Mouse (Mus musculus) embryonic facial prominence, embryonic 13.5 days (tissue): ENCODE data around the gene Serpinf2. TPM values are rescaled to one million over a fixed set of nuclear protein-coding genes. Genes with fewer than 3 reads are reported as not detected.

Experiments
- ATAC-seq: fragments of 200-750 bp; cut with Nextera tagmentation; 2 replicates; pipeline ENCODE4 v1.8.0; 2017; ENCODE audit warnings: low read depth; ENCODE audit not compliant: insufficient number of reproducible peaks, insufficient read depth, low FRiP score, low TSS enrichment
- H3K27ac ChIP-seq: fragments of 300-500 bp; sonication (generic); 2 replicates; pipeline ENCODE4 v1.5.1; 2015; ENCODE audit warnings: moderate library complexity, mild to moderate bottlenecking, inconsistent platforms
- H3K27me3 ChIP-seq: fragments of 300-500 bp; sonication (generic); 2 replicates; pipeline ENCODE4 v1.6.1; 2015; ENCODE audit warnings: mild to moderate bottlenecking, inconsistent platforms
- H3K36me3 ChIP-seq: fragments of 300-500 bp; sonication (generic); 2 replicates; pipeline ENCODE4 v1.6.1; 2015; ENCODE audit warnings: mild to moderate bottlenecking, inconsistent platforms
- H3K4me1 ChIP-seq: fragments of 300-500 bp; sonication (generic); 2 replicates; pipeline ENCODE4 v1.6.1; 2015; ENCODE audit warnings: inconsistent platforms
- H3K4me2 ChIP-seq: fragments of 300-500 bp; sonication (generic); 2 replicates; pipeline ENCODE4 v1.6.1; 2015; ENCODE audit warnings: moderate library complexity, mild to moderate bottlenecking, inconsistent platforms
- H3K4me3 ChIP-seq: fragments of 300-500 bp; sonication (generic); 2 replicates; pipeline ENCODE4 v1.5.1; 2015; ENCODE audit warnings: mild to moderate bottlenecking, inconsistent platforms
- H3K9ac ChIP-seq: fragments of 300-500 bp; sonication (generic); 2 replicates; pipeline ENCODE4 v1.6.1; 2015; ENCODE audit warnings: mild to moderate bottlenecking, inconsistent platforms
- H3K9me3 ChIP-seq: fragments of 300-500 bp; sonication (generic); 2 replicates; pipeline ENCODE4 v1.6.1; 2016; ENCODE audit warnings: inconsistent platforms
- WGBS: fragments of 180-500 bp; shearing (Covaris S2); methylation state at CpG from one replicate; pipeline ENCODE4 v1.1.7; 2015; ENCODE audit warnings: mixed read lengths; 5-methylcytosine and 5-hydroxymethylcytosine counted together
- polyA plus RNA-seq: library from polyadenylated mRNA; unstranded; fragments of >200 nt; fragmentation: Nextera tagmentation; extraction: Ambion mirVana; gene quantifications from 2 replicates; pipeline ENCODE4 v1.2.1, GENCODE M21; 2015

The Serpinf2 gene
- polyA plus RNA-seq, 1 experiment from 2014 or later: 0.13 TPM

DNA sequence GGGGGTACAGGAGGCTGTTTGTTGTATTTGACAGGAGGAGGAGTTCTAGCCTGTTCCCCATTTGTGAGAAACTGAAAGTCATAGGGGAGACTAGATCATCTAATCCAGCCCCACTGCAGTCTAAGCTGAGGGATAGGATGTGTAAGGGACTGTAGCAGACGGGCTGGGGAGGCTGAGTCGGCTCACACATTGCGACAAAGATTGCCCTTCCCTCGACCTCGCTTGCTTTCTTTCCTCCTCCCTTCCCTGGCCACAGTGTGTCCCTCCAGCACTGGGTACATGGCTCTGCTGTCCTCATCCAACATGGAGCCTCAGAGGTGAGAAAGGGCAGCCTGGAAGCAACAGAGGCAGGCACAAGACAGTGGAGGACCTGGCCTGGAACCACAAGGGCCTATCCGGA, 25.7 kb upstream of the Serpinf2 start:
- Histone ChIP-seq H3K36me3 (peaks cover 11% of the 10 kb centered on the region), H3K27me3 (no peaks in the 10 kb centered on the region), H3K4me3 (no peak overlapping the region), H3K4me2 (no peak overlapping the region), H3K9me3 (no peaks in the 10 kb centered on the region), H3K4me1 (peaks cover 40% of the 10 kb centered on the region), H3K9ac (no peak overlapping the region), H3K27ac (no peak overlapping the region)
- WGBS: 80% methylated on average over 6 of the region's 6 CpGs
- no peak for ATAC-seq

DNA sequence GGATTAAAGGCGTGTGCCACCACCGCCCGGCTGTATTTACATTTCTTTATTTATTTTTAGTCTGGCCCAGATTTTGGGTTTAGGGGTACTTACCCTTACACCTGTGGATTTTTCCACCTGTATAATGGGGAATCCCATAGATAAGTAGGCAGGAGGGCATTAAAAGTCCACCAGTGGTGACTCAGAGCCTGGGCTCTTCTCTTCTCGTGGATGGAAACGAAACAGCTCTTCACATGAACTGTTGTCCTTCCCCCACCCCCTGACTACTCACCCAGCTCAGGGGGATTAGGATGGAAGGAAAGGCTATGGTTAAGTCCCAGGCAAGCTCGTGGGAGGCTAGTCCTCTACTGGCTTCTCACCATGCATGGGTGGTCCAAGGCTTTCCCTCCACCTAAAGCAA, 25.0 kb upstream of the Serpinf2 start:
- Histone ChIP-seq H3K4me3 (no peak overlapping the region), H3K9me3 (no peaks in the 10 kb centered on the region), H3K27ac (no peak overlapping the region), H3K4me2 (no peak overlapping the region), H3K27me3 (no peaks in the 10 kb centered on the region), H3K9ac (no peak overlapping the region), H3K4me1 (peaks cover 46% of the 10 kb centered on the region), H3K36me3 (peaks cover 11% of the 10 kb centered on the region)
- ATAC-seq: no peak
- WGBS: 87% methylated on average over 6 of the region's 6 CpGs

DNA sequence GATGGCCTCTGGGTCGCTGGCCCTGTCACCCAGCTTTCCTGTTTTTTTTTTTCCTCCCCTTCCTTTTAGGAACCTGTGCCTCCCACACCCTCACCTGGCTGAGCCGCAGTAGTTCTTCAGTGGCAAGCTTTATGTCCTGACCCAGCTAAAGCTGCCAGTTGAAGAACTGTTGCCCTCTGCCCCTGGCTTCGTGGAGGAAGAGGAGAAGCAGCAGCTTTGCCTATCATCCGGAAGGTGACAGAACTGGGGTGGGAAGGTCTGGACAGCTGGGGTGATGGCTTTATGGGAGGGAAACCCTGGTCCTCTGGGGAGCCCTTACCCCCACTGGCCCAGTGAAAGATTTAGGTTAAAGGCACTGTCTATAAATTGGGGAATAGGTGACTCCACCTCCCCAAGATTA, 24.2 kb upstream of the Serpinf2 start:
- Histone ChIP-seq H3K27me3 (no peaks in the 10 kb centered on the region), H3K4me3 (no peak overlapping the region), H3K27ac (peak overlapping the region; percentile 82), H3K4me2 (peak overlapping the region; percentile 98), H3K36me3 (peaks cover 11% of the 10 kb centered on the region), H3K4me1 (peaks cover 47% of the 10 kb centered on the region), H3K9me3 (no peaks in the 10 kb centered on the region), H3K9ac (no peak overlapping the region)
- no peak for ATAC-seq
- 56% methylated on average over 4 of the region's 4 CpGs for WGBS

DNA sequence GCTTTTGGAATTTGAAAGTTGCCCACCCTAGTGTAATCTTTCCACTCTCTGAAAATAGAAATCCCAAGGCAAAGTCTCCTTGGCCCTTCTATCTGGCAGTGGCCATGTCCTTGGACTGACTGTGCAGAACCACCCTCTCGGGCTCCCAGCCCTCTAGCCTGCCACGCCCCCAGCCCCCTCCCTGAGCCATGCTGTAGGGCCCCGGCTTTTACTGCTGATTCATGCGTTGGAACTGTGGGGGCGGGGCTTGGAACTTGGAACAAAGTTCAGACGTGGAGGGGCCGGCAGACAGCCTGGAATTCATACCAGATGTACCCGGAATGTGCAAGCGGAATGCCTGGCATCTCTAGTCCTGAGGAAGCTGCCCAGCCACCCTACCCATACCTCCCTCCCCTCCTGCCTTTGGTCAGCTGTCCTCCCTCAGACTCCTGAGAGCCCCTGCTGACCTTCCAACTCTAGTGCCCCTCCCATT, 23.5 kb upstream of the Serpinf2 start:
- Histone ChIP-seq H3K4me1 (peaks cover 40% of the 10 kb centered on the region), H3K4me3 (peak overlapping the region; percentile 64), H3K4me2 (peak overlapping the region; percentile 98), H3K27me3 (no peaks in the 10 kb centered on the region), H3K9ac (peak overlapping the region; percentile 68), H3K9me3 (no peaks in the 10 kb centered on the region), H3K27ac (peak overlapping the region; percentile 82), H3K36me3 (peaks cover 11% of the 10 kb centered on the region)
- WGBS: under 1% methylated on average over 9 of the region's 9 CpGs
- no peak for ATAC-seq

DNA sequence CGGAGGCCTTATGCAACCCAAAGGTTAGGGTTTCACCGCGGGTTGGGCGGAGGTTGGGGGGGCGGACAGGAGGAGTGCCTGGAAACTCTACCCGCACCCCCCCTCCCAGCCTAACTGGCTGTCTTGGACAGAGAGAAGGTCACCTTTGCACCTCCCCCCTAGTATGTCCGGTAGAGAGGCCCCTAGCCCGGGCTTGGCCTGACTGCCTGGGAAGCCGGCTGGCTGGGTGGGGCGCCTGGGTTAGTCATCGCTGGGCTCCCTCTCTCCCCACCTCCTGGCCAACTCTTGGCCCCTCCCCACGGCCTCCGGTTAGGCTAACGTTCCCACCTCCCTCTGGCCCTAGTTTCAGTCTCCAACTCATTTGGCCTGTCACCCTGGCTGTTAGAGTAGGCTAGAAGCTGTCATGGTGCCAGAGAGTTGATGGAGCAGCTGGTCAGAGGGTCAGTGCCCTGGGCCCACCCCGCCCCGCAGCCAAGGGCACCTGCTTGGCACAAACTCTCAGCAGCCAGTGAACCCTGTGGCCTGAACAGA, 22.9 kb upstream of the Serpinf2 start:
- Histone ChIP-seq H3K4me2 (peak overlapping the region; percentile 98), H3K9me3 (no peaks in the 10 kb centered on the region), H3K36me3 (peaks cover 11% of the 10 kb centered on the region), H3K4me1 (peaks cover 34% of the 10 kb centered on the region), H3K9ac (peak overlapping the region; percentile 68), H3K27me3 (no peaks in the 10 kb centered on the region), H3K4me3 (peak overlapping the region; percentile 64), H3K27ac (peak overlapping the region; percentile 82)
- 6% methylated on average over 14 of the region's 16 CpGs for WGBS
- 0 out of 2 replicates have a peak, but pooled peaks have one; percentile 11 for ATAC-seq

DNA sequence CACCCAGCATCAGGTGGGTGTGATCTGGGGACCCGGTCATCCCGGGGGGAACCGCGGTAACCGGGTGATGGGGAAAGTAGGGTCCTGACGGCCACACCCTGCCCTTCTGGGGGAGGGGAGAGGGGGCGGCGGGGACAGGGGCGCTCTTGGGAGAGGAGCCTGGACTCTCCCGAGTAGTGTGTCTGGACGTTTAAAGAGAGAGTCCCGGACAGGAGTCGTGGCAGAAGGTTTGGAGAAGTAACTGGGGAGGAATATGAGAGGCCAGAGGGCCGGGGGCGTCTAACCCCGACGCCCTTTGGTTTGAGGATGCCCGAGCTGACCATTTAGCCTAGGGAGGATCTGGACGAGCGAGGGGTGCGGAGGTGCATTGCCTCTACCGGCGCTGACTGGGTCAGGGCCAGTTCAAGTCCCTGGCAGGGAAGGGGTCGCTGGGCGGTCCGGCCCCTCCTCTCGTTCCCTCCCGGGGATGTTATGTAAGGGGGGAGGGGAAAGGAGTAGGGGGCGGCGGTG, 22.4 kb upstream of the Serpinf2 start:
- ATAC-seq: no peak; the same call in 1 of the 2 replicates
- Histone ChIP-seq H3K36me3 (peaks cover 11% of the 10 kb centered on the region), H3K27me3 (no peaks in the 10 kb centered on the region), H3K4me3 (peak overlapping the region; percentile 64), H3K27ac (peak overlapping the region; percentile 82), H3K4me1 (peaks cover 34% of the 10 kb centered on the region), H3K9me3 (no peaks in the 10 kb centered on the region), H3K9ac (peak overlapping the region; percentile 68), H3K4me2 (peak overlapping the region; percentile 98)
- under 1% methylated on average over 29 of the region's 30 CpGs for WGBS

DNA sequence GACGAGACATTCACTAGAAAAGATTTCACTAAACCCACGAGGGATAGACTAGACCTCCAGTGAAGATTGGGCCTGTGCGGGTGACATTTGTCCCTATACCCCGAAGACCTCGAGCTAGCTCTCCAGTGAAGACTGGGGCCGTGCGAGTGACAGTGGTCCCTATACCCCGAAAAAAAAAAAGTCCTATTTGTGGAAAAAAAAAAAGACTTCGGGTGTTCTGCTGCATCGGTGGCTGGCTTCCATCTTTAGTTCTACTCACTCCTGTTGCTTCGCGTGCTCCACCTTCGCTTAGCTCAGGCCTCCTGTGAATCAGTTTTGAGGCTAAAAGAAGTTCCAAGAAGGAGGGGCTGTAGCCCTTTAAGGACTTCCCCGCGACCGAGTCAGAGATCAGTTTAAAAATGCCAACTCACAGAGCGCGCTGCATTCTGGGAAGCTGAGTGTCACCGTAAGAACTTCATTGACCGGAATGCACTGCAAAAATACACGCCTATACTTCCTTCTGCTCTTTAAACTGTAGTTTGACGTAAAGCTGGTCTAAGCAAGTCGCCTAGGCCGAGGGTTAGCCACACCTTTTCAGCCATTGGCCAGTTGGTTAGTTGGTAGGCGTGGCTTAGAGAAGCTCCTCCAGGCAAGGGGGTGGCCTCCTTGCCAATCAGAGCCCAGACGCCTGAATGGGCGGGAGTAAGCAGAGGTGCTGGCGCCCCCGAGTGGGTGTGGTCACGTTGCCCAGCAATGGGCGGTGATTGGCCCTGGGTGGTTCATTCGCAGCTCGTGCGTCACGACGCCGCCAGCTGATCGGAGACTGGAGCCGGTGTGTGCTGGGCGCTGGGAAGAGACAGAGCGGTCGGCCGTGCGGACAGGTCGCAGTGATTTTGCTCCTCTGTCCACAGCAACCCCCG, 21.7 kb upstream of the Serpinf2 start, which contains the start of gene Tlcd2:
Gene Tlcd2 (plus strand): TSS at position 872 of the 899 bp plus-strand sequence.
- peak within 1 kb of the TSS; percentile 64 for H3K4me3 ChIP-seq
- peak within 1 kb of the TSS; percentile 95 for H3K27ac ChIP-seq
- peak within 1 kb of the TSS; percentile 70 for H3K9ac ChIP-seq
- ATAC-seq: peak; percentile 91
- no peaks in the 10 kb centered on the region for H3K27me3 ChIP-seq
- WGBS: under 1% methylated on average over 46 of the region's 46 CpGs
- H3K36me3 ChIP-seq: peaks cover 11% of the 10 kb centered on the region
- no peaks in the 10 kb centered on the region for H3K9me3 ChIP-seq
- peaks cover 34% of the 10 kb centered on the region for H3K4me1 ChIP-seq
- peak within 1 kb of the TSS; percentile 98 for H3K4me2 ChIP-seq

DNA sequence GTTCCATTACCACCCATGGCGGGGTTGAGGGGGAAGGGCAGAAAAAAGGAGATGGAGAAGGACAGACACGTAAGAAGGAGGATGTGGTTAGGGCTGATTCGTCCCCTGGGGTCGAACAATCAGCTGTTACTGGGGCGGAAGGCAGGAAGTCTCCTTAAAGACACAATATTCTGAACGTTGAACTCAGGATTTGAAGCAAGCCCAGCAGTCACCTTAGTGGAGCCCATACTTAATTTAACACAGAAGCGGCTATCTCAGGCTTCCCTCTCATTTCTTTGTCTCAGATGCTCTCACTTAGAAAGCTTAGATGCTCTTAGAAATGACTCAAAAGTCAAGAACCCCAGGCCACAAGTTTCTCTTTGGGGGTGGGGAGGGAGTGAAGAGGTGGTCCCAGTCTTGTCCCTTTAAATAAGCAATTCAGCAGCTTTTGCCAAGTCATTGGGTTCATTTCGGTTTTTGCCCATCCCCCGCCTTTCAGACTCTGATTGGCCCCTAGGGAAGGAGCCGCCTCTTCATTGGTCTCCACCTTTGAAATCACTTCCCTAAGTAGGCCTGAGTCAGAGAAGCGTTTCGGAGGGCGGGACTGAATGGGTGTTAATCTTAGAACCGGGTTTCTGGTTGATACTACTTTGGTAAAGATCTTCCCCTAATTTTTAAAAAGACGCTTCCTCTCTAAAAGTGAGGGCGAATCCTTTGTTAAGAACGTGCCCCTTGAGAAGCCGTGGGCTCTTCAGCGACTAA, 20.9 kb upstream of the Serpinf2 start:
- Histone ChIP-seq H3K36me3 (peaks cover 4% of the 10 kb centered on the region), H3K9ac (peak overlapping the region; percentile 70), H3K27ac (peak overlapping the region; percentile 95), H3K4me3 (peak overlapping the region; percentile 64), H3K4me1 (peaks cover 35% of the 10 kb centered on the region), H3K27me3 (no peaks in the 10 kb centered on the region), H3K4me2 (peak overlapping the region; percentile 98), H3K9me3 (no peaks in the 10 kb centered on the region)
- WGBS: 3% methylated on average over 19 of the region's 19 CpGs
- 0 out of 2 replicates have a peak, but pooled peaks have one; percentile 34 for ATAC-seq

DNA sequence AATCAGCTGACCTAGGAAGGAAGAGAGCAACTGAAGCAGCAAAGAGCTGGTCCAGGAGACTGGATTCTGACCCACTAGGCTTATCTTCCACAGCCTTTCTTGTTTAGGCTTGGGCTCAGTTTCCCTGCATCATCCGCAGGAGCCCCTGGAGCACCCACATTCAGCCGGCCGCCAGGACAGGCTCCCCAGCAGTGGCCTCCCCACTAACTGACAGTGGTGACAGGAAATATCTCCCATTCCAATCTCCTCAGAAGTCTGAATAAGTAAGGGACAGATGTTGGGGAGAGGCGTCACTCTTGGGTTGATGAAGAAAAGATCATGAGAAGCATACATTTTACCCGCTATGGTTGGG, 20.3 kb upstream of the Serpinf2 start:
- Histone ChIP-seq H3K9me3 (no peaks in the 10 kb centered on the region), H3K27me3 (no peaks in the 10 kb centered on the region), H3K4me1 (peaks cover 41% of the 10 kb centered on the region), H3K9ac (peak overlapping the region; percentile 70; the same call in 1 of the 2 replicates), H3K36me3 (no peaks in the 10 kb centered on the region), H3K4me3 (peak overlapping the region; percentile 64), H3K4me2 (peak overlapping the region; percentile 98), H3K27ac (peak overlapping the region; percentile 95)
- ATAC-seq: no peak
- WGBS: 19% methylated on average over 5 of the region's 5 CpGs

DNA sequence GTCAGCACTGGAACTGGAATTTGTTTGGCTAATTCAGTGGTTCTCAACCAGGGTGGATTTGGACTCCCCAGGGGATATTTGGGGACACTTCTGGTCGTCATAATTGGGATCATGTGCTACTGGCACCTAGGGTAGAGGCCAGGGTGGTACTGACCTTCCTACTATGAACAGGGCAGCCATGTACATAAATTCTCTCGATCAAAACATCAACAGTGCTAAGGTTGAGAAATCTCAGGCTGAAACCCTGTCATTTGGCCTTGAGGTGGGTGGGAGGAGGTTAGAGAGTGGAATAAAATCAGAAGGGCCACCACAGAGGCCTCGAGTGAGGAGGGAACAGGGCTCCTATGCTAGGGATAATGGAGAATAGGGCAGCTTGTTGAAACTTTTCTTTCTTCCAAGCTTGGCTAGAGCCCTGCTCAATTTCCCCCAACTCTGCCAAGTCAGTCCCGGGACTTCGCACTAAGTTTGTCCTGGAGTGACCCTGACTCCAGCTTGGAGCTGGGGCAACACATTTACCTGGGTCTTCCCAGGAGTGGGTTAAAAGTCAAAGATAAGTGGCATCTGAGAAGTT, 19.8 kb upstream of the Serpinf2 start:
- Histone ChIP-seq H3K27me3 (no peaks in the 10 kb centered on the region), H3K27ac (peak overlapping the region; percentile 95; the same call in 1 of the 2 replicates), H3K9me3 (no peaks in the 10 kb centered on the region), H3K36me3 (no peaks in the 10 kb centered on the region), H3K4me3 (no peak overlapping the region), H3K4me1 (peaks cover 42% of the 10 kb centered on the region), H3K9ac (no peak overlapping the region), H3K4me2 (peak overlapping the region; percentile 98; the same call in 1 of the 2 replicates)
- 74% methylated on average over 5 of the region's 5 CpGs for WGBS
- ATAC-seq: no peak

DNA sequence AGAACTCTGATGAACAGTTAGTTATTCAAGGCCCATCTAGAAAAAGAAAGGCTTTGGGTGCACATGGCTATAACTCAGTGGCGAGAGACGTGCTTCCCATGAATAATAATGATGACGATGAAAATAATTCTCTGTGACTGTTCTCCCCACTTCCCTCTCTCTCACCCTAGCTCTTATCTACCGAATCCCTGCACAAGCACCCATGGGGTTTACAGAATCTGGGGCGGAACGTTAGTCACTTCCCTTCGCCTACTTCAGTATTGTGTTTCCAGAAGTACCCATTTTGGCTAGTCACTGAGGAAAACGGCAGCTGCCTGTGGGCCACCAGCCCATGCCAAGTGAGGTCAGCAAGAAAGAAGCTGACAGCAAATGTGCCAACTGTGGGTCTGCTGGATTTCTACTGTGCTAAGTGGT, 19.2 kb upstream of the Serpinf2 start:
- Histone ChIP-seq H3K9me3 (no peaks in the 10 kb centered on the region), H3K4me1 (peaks cover 46% of the 10 kb centered on the region)
- WGBS: 81% methylated on average over 8 of the region's 8 CpGs

More for the DNA sequence above, 19.2 kb upstream of the Serpinf2 start:
- no peaks in the 10 kb centered on the region for H3K36me3 ChIP-seq
- H3K27ac ChIP-seq: no peak overlapping the region
- H3K27me3 ChIP-seq: no peaks in the 10 kb centered on the region
- H3K4me2 ChIP-seq: no peak overlapping the region
- ATAC-seq: no peak
- no peak overlapping the region for H3K9ac ChIP-seq
- no peak overlapping the region for H3K4me3 ChIP-seq
